Mouse (Mus musculus) ES-Bruce4 (cell line): ENCODE measurements around the gene Prrc2a. TPM values are rescaled to one million over a fixed set of nuclear protein-coding genes. Genes with fewer than 3 reads are reported as not detected.

Experiments
- H3K27ac ChIP-seq: 2 replicates; pipeline ENCODE4 v1.5.1; 2012; ENCODE audit warnings: low read length, inconsistent platforms; ENCODE audit not compliant: insufficient read depth
- H3K27me3 ChIP-seq: 2 replicates; pipeline ENCODE4 v1.6.1; 2012; ENCODE audit warnings: mild to moderate bottlenecking, low read length, inconsistent platforms; ENCODE audit not compliant: control insufficient read depth, poor library complexity, insufficient read depth, severe bottlenecking
- H3K36me3 ChIP-seq: 2 replicates; pipeline ENCODE4 v1.6.1; 2012; ENCODE audit warnings: inconsistent platforms, mild to moderate bottlenecking, low read length, moderate library complexity; ENCODE audit not compliant: control insufficient read depth, poor library complexity, insufficient read depth, severe bottlenecking
- H3K4me1 ChIP-seq: one replicate; pipeline ENCODE4 v1.8.1; 2011; ENCODE audit warnings: low read length; ENCODE audit not compliant: control insufficient read depth, insufficient read depth
- H3K4me3 ChIP-seq: 2 replicates; pipeline ENCODE4 v1.5.1; 2011; ENCODE audit warnings: low read depth, mild to moderate bottlenecking, low read length
- H3K9ac ChIP-seq: 2 replicates; pipeline ENCODE4 v1.6.1; 2012; ENCODE audit warnings: low read depth, mild to moderate bottlenecking, inconsistent platforms; ENCODE audit not compliant: poor library complexity, severe bottlenecking
- H3K9me3 ChIP-seq: replicated peaks from 2 replicates; pipeline ENCODE4 v1.6.1; 2012; ENCODE audit warnings: mild to moderate bottlenecking, low read length, inconsistent platforms; ENCODE audit not compliant: control insufficient read depth, poor library complexity, insufficient read depth, severe bottlenecking
- CTCF ChIP-seq: IDR thresholded peaks from one replicate; pipeline ENCODE4 v1.8.1; 2011; ENCODE audit warnings: low read depth, low read length
- EP300 ChIP-seq: IDR thresholded peaks from 2 replicates; pipeline ENCODE4 v1.6.1; 2011; ENCODE audit warnings: low read depth, low read length; ENCODE audit not compliant: insufficient read depth
- POLR2A ChIP-seq: IDR thresholded peaks from one replicate; pipeline ENCODE4 v1.8.1; 2011; ENCODE audit warnings: low read length; ENCODE audit not compliant: insufficient read depth
- polyA plus RNA-seq: library from polyadenylated mRNA; stranded (reverse); fragments of >200 nt; gene quantifications from 2 replicates; pipeline ENCODE4 v1.2.4, GENCODE M21; 2011; ENCODE audit warnings: low read depth; ENCODE audit not compliant: missing spikeins, insufficient read depth, insufficient read length

Gene Prrc2a
- polyA plus RNA-seq, 1 experiment = 236 TPM

DNA sequence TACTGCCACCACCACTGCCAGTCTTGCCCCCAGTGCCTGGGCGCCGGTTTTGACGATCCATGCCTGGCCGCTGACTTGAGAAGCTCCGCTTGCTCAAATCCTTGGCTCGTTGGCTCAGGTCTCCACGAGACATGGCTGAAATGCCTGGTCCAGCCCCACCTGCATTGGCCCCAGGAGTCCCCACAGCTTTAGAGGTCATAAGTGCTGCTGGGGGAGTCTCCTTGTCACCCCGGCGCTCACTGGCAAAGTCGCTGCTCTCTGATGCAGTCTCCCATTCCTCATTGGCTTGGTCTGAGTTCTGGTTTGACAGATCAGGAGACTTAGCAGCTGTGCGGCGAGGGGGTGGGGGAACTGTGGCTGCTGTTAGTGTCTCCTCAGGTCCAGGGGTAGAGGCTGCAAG is 9.2 kb downstream of the Prrc2a start:
- no peak overlapping the region for H3K4me3 ChIP-seq
- no peaks in the 10 kb centered on the region for H3K4me1 ChIP-seq
- H3K27ac ChIP-seq = no peak overlapping the region
- peaks cover 98% of the 10 kb centered on the region for H3K36me3 ChIP-seq
- H3K27me3 ChIP-seq = no peaks in the 10 kb centered on the region
- TF ChIP-seq POLR2A = no peak
- no peak for TF ChIP-seq EP300
- TF ChIP-seq CTCF = no peak
- H3K9me3 ChIP-seq = no peaks in the 10 kb centered on the region
- H3K9ac ChIP-seq = no peak overlapping the region

DNA sequence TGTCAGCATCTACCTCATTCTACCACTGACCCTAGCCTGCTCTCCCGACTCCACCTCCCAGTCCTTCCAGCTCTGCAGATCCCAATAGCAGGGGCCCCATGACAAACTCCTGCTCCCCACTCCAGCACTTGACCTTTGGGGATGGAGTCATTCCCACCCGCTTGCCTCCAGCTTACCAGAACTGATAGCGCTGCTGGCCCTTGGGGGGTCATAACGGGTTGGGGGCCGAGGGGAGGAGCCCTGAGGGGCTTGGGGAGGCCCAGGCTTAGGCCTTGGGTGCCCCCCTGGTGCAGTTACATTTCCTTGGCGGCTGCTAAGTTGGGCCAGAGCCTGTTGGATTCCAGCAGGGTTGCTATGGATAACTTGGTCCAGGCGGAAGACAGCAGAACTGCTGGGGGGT is 10.1 kb downstream of the Prrc2a start:
- Histone ChIP-seq H3K9me3 (no peaks in the 10 kb centered on the region), H3K4me3 (no peak overlapping the region), H3K4me1 (no peaks in the 10 kb centered on the region), H3K27me3 (no peaks in the 10 kb centered on the region), H3K27ac (no peak overlapping the region), H3K9ac (no peak overlapping the region), H3K36me3 (peaks cover 98% of the 10 kb centered on the region)
- no peak for TF ChIP-seq EP300
- no peak for TF ChIP-seq CTCF

DNA sequence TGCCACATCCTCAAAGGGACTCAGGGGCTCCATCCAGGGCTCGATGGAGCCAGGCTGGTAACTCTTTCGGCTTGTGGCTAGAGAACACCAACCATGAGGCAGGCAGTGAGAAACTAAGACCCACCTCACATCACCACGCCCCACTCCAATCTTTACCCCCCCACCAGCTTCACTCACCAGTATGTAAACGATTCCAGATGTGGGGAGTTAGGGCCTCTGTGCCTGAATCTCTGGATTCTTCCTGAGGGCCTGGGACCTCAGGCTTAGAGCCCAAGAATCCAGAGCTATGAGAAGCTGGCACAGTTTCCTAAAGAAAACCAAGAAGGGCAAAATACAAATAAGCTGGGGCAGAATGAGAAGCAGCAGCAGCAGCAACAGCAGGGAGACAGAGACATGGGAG is 10.8 kb downstream of the Prrc2a start:
- Histone ChIP-seq H3K4me1 (no peaks in the 10 kb centered on the region), H3K36me3 (peaks cover 98% of the 10 kb centered on the region), H3K27me3 (no peaks in the 10 kb centered on the region), H3K9ac (no peak overlapping the region), H3K27ac (no peak overlapping the region), H3K4me3 (no peak overlapping the region), H3K9me3 (no peaks in the 10 kb centered on the region)
- TF ChIP-seq POLR2A (no peak), EP300 (no peak), CTCF (no peak)

DNA sequence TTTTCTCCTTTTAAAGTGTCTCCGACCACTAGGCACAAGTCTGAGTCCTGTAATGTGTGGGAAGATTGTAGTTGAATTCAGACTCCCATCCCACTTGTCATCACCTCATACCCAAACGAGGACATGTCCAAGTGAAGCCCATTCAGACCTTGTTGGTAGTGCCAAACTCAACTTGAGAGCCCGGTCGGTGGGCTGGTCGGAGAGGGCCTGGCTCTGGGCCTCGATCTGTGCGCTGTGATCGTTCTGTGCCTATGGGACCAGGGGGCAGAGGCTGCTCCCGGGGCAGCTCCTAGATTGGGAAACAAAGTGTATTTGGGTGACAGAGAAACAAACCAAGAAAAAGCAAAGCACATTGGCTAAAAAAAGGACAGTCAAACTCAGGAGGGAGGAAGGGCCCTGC is 11.6 kb downstream of the Prrc2a start:
- Histone ChIP-seq H3K36me3 (peaks cover 94% of the 10 kb centered on the region), H3K9me3 (no peaks in the 10 kb centered on the region), H3K27ac (no peak overlapping the region), H3K4me3 (no peak overlapping the region), H3K4me1 (no peaks in the 10 kb centered on the region), H3K27me3 (no peaks in the 10 kb centered on the region), H3K9ac (no peak overlapping the region)
- TF ChIP-seq EP300 (no peak), POLR2A (no peak), CTCF (no peak)

DNA sequence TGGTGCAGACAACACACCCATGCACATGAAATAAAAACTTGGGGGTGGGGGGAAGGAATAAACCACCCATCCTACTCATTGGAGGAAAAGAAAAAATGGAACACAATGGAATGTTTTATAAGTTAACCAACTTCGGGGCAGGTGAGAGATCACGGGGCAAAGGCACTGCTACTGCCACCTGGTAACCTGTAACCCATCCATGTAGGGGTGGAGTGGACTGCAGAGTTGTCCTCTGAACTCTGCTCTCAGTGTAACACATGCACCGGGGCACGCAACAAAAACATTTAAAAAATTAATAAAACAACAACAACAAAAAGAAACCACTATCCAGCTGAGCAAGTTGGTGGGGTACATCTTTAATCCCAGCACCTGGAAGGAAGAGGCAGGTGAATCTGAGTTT is 12.6 kb downstream of the Prrc2a start:
- H3K4me1 ChIP-seq = no peaks in the 10 kb centered on the region
- no peak overlapping the region for H3K9ac ChIP-seq
- no peak overlapping the region for H3K4me3 ChIP-seq
- H3K36me3 ChIP-seq = peaks cover 90% of the 10 kb centered on the region
- H3K27ac ChIP-seq = no peak overlapping the region
- TF ChIP-seq POLR2A = no peak
- TF ChIP-seq EP300 = no peak
- no peak for TF ChIP-seq CTCF
- no peaks in the 10 kb centered on the region for H3K27me3 ChIP-seq
- H3K9me3 ChIP-seq = no peaks in the 10 kb centered on the region

DNA sequence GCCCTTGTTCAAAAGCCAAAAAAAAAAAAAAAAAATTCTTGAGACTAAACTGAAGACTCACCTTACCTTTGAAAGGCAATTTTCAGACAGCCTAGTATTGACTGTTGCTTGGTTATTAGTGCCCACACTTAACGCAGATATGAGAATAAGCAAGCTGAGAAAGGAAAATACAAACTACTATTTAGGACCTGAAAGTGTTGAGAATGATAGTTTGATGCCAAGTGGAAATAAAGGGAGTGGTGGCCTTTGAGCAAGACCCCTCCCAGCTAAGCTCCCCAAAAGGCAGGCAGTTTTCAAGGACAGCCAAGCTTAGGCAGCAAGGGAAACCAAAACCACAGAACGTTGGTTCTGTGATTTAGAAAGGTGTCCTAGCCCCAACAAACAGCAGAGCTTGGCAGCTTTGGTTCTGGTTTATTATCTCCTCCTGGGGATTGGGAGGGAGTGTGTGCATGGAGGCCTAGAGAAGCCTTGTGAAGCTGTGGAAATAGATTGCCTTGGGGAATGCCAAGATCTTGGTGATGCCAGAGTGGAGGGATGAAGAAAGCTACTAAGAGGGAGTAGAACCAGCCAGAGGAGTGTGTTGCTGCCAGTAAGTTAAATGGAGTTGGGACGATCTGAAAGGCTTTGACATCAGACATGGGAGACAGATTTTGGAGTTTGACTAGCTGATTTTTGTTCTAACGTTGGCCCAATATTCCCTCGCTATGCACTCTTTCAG is 16.6 kb downstream of the Prrc2a start:
- H3K36me3 ChIP-seq = peaks cover 89% of the 10 kb centered on the region
- H3K4me3 ChIP-seq = no peak overlapping the region
- TF ChIP-seq POLR2A (no peak), CTCF (no peak), EP300 (no peak)
- H3K27me3 ChIP-seq = no peaks in the 10 kb centered on the region
- H3K9ac ChIP-seq = no peak overlapping the region
- no peaks in the 10 kb centered on the region for H3K4me1 ChIP-seq
- no peak overlapping the region for H3K27ac ChIP-seq
- no peaks in the 10 kb centered on the region for H3K9me3 ChIP-seq
